Mouse (Mus musculus) induced T-regulatory cell, adult 2 months (primary cell): ENCODE results near the gene 4930550C14Rik.

ENCODE experiments used
- DNase-seq: peaks from one replicate; pipeline ENCODE4 v3.0.0-alpha.2; 2012; ENCODE audit warnings: low read depth

Gene 4930550C14Rik

GRCm38 (mm10) chr9:53404050-53404752, 2.1 kb downstream of the 4930550C14Rik start:
- no peak for DNase-seq

GRCm38 (mm10) chr9:53404753-53405722, 2.9 kb downstream of the 4930550C14Rik start:
- DNase-seq, result peak; percentile 96

GRCm38 (mm10) chr9:53408548-53408947, 6.4 kb downstream of the 4930550C14Rik start:
- DNase-seq, result no peak

- DNase-seq, result no peak
Observed at GRCm38 (mm10) chr9:53408953-53409361, 6.8 kb downstream of the 4930550C14Rik start.

GRCm38 (mm10) chr9:53409427-53409826, 7.3 kb downstream of the 4930550C14Rik start:
- DNase-seq, result no peak

GRCm38 (mm10) chr9:53422133-53422896, 20.2 kb downstream of the 4930550C14Rik start:
- DNase-seq, result no peak

GRCm38 (mm10) chr9:53426726-53427125, 24.6 kb downstream of the 4930550C14Rik start:
- DNase-seq, result no peak

GRCm38 (mm10) chr9:53427638-53428037, 25.5 kb downstream of the 4930550C14Rik start:
- DNase-seq, result no peak

GRCm38 (mm10) chr9:53435830-53436570, 33.9 kb downstream of the 4930550C14Rik start:
- no peak for DNase-seq

GRCm38 (mm10) chr9:53450609-53451008, 48.5 kb downstream of the 4930550C14Rik start:
- DNase-seq, result no peak

- DNase-seq, result no peak
Observed at GRCm38 (mm10) chr9:53452038-53452437, 49.9 kb downstream of the 4930550C14Rik start.

- DNase-seq, result no peak
Observed at GRCm38 (mm10) chr9:53472806-53473518, 70.8 kb downstream of the 4930550C14Rik start.
